Mouse (Mus musculus) regulatory T cell (primary cell): ENCODE data around the gene A830031A19Rik.

Experiments used
- in situ Hi-C: fragments of 300-600 bp; cut with MboI, MseI; formaldehyde crosslinking; loops from one replicate; pipeline ENCODE4 v1.15.1; 2025; ENCODE audit warnings: high pct_unique_total_duplicates

The A830031A19Rik gene

DNA sequence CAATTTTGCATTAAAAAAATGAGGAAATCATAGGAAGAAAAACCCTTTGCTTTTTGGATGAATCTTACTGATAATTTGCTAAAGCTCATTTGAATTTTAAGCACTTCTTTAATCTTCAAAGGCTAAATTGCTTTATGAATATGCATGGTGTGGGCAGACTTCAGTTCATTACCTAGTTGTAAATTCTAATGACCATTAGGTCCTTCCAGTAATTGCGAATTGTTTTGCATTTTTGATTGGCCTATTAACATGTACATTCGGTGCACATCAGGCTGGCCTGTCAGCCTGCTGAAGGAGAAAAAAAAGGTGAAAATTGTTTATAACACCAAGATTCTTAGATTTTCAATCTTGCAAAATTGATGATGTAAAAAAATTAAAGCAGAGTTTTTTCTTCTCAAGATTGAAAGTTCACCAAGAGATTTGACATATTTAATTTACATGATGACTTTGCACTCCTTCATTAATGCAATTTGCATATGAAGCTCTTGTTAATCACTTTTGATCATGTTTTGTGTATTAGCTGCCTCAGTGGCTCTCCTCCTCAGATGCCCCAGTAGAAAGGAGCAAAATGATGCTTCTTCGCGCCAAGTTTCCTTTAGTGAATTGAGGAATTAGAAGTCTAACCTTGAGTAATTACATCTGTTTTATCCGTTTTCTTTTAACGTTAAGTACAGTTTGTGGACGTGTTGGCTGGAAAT is 21.0 kb upstream of the A830031A19Rik start:
- in situ Hi-C loops = no loop called here

DNA sequence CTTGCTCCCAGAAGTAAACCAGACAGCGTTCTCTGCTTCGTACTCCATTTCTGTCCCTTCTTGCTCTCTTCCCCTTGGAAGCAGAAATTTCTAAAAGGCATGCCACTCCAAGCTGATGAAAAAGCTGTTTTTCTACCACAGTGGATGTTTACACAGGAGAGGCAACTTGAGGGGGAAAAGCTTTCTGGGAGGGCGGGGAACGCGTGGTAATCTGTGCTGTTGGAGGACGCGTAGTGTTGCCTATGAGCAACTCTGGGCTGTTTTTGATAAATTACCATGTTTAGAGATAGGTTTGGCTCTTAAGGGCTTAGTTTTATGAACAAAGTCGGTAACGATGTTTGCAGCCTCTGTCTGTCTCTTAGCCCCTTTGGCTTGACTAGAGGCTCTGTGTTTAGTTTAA is 20.4 kb upstream of the A830031A19Rik start:
- in situ Hi-C loops = no loop called here

DNA sequence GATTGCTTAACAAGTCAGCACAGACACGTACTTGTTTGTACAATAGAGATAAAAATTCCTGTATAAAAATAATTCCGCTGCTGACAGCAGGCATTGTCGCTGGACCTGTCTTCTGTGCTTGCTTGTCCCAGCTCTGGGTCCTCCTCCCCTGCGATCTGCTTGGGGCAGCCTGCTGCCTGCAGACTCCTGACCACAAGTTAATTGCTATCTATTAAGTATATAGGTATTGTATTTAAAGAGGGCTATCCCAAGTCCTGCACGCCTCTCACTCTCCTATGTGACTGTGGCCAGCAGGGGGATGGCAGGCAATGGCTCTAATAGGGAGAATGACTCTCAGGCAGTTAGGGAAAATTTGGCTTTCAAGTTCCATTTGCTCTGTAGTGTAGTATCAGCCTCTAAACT is 19.2 kb upstream of the A830031A19Rik start:
- in situ Hi-C loops = no loop called here

DNA sequence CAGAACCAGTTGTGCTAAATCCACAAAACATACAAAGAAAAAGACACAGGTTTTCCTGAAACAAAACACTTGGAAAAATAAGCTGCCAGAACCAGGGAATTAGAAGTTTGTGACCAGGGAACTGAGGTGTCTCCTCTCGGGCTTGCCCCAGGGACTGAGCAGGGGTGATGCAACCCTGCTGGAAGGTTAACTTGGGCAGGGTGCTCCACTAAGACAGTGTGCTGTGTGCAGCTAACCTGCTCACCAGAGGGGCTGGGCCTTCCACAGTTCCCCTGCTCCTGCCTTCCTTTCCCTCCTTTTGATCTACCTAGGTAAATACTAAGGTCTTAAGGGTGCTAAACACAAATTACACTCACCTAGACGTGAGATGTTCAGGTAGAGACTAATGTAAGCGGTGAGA is 17.8 kb upstream of the A830031A19Rik start:
- in situ Hi-C loops = no loop called here

DNA sequence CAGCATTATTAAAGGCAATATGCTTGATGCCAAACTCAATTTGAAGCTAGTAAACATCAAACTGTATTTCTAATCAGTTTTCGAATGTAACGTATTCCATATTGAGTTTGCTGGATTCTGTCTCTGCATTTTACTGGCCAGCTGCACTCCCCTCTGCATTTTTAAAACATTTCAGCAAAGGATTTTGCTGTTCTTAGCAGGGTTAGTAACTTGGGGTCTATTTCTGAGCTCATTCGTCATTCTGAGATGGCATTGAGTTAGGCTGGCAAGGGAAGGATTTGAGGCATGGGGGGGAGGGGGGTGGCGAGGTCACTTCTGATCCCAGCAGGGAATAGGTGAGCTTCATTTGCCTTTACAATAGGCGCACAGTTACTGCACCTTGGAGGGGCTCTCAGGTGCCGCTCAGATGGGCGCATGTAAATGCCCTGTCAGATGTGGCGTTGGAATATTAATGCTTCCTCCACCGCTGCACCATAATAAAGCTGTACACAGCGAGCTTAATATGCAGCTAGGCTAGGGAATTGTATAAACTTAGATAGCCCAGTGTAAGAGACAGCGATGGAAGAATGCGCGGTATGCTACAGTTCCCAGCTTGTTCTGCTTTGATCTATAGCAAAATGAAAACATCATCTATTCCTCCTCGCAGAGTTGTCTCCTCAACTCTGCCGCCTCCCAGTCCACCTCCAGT is 16.7 kb upstream of the A830031A19Rik start:
- in situ Hi-C loops = no loop called here

DNA sequence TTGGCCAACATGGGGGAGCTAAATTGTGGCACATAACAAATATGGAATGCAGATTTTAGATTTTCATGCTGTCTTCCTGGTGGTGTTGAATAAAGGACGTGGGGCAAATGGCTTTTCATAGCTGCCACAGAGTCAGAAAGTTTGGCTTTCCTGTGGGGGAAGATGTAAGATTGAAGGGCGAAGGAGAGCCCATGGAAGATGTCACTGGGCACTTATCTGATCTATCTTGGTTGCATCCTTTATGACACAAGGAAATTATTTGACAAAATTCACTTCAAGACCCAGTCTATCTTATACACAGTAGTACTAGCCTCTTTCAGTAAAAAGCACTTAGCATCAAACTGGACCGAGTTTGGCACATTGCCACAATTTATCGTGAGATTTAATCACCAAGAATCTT is 15.6 kb upstream of the A830031A19Rik start:
- in situ Hi-C loops = no loop called here

DNA sequence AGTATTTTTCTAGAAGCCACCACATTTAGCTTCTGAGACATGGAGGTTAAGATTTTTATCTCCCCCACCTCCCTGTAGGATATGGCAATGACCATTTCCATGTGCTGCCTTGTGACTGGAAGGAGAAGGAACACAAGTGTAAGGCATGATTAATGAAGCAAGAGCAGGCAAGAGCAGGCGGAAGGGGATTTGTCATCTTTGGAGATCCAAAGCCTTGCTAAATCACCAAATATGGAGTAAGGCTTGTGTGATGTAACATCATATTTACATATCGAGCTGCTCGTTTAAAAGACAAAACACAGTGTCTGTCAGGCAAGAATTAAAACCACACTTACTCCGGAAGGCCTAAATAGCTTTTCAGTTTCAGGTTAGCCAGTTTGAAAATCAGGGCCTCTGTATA is 12.2 kb upstream of the A830031A19Rik start:
- in situ Hi-C loops = no loop called here

DNA sequence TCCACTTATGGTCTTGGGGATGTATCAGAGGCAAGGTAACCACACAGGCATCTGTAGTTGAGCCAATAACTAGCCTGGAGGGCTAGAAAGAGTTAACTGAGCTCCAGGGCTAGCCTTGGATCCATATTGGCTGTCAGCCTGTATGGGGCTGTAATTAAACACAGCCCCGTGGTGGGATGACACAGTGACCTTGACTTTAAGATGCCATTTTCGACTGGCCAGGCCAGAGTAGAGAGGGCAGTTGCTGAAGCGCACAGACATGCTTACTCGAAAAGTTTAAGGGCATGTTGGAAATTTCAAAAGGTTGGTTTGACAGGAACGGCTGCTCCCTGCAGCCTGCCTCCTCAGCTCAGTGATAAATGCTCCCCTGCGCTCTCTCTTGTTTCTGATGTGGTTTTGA is 11.1 kb upstream of the A830031A19Rik start:
- in situ Hi-C loops = no loop called here

DNA sequence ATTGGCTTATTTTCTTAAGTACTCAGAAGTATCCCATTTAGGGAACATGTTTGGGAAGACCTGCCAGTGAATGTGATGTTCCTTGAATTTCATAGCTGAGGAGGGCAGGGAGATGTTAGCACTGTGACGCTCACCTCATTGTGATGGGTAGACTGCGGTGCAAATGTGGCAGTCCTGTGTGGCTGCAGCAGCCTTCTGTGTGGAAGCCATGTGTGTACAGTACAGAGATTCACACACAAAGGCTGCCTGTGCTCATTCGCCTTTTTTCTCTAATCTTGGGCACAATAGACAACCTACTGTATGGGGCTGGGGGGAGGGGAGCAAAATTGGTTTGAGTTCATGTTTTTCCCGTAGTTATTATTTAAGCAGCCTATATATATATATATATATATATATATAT is 9.7 kb upstream of the A830031A19Rik start:
- in situ Hi-C loops = no loop called here

DNA sequence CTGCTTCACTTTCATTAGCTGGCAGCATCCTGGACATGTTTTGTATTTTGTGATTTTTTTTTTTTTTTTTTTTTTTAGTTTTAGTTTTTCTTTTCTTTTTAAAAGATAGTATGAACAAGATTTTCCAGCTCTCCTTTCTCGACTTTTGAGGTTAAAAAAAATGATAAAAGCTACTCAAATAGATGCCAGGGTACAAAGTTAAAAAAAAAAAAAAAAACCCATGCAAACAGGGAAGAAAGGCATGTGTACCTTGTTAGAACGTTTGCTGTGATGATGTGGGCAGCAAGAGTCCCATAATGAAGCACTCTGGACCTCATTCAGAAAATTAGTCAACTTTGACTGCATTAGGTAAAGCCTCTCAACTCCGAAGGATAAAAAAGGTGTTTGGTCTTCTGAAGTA is 9.2 kb upstream of the A830031A19Rik start:
- in situ Hi-C loops = no loop called here

DNA sequence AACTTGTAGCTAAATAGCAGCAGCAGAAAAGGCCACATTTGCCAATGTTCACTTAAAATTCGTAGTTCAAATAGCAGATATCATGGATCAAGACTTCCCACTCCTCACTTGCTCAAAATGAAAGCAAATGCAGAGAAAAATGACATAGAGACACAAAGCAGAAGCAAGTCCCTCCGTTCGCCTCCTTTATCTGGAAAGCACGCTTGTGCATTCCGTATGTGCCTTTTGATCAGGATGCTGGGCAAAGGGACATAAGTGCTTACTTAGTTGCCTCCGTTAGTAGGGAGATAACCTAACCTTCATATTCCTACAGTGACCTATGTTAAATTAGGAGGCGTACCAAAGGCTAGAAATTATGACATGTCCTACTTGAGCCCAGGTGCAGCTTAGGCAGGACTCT is 8.6 kb upstream of the A830031A19Rik start:
- in situ Hi-C loops = no loop called here

DNA sequence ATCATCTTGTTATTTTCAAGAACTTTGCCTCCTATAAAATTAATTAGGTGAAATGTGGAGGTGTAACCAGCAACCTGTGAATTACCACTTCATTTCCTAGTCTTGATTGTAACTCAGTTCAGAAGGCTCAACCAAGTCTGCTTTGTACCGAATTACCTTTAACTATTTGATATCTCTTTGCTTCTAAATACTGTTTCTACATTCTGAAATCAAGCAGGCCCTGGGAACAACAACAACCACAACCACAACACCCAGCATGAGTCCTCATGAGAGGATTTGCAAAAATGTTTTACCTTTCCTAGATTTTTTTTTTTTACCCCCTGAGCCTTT is 8.2 kb upstream of the A830031A19Rik start:
- in situ Hi-C loops = no loop called here

DNA sequence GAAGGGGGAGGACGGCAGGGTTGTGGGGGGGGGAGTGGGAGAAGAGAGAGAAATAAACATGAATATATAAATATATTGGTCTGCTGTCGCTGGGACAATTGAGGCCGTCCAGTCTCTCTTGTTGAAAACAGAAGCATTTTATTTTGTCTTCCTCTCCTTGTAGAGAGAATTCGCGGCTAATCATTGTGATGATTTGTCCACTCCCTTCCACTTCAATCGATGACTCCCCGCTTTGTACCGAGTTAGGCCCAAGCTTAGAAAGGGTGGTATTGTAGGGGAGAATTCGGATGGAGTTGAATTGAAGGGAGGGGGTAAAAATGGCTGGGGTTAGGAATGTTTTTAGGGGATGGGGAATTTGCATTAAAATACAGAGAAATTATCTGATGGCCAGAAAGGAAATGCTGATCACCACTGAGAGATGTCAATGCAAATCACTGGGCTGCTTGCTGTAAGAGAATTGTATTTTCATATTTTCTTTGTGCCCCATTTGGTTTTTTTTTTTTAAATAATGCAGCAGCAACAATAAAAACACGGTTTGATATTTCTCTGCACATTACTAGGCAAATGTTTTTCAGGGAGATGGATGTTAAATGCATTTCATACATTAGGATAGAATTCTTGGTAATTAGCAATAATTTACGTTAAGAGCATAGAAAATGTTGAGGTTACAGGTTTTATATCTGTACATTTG is 7.7 kb upstream of the A830031A19Rik start:
- in situ Hi-C loops = no loop called here

DNA sequence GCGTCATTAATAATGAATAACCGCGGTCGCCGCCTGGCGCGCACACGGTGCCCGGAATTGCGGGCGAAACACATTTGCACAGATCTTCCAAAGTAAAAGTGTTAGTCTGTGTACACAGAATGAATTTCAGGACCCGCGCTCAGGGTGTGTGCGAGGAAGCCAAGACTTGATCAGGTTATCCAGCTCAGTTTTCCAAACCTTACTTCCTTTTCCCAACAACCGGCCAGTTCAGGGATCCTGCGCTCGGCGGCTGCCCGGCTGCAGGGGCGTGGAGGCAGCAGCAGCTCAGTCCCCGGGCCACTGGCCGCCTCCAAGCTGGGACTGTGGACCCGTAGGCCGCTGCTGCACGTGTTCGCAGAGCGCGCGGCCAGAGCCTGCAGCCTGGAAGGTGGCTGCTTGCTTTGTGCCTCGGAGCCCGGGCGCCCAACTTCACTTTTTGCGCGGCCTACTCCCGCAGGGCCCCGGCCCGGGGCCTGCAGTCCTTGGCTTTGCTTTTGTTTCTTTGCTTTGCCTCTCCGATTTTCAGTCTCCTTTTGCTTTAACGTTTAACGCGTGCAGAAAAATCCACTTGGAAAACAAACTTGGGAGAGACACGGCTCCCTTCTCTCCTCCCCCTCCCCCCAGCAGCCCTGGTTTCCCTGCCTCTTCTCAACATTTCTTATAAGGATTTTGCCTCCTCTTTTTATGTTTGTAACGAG is 7.0 kb upstream of the A830031A19Rik start:
- in situ Hi-C loops = no loop called here

DNA sequence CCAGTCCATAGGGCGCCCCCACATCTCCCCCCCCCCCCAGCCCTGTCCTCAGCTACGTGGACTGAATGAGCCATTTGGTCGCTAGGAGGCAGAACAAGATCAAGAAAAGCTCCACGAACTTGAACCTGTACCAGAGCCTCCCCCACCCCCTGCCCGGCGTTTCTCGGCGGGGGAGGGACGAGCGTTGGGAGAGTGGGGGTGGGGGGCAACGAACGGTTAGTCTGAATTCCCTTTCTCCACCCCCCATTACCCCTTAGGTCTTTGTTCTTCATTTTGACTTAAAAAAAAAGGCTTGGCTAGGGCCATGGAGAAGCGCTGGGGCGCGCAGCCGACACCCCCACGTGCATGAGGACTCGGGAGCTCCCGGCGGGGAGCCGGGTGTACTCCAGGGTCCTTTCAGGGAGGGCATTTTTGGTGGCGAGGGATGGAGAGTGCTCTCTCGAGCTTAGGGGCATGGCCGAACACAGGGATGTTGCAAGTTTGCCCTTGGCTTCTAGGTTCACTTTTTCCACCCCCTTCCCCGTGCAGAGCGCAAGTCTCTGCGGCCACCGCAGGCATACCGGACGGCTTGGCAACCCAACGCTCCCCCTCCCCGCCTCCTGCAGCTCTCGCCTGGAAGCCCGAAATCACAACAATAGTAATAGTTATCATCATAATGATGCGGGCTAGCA is 6.3 kb upstream of the A830031A19Rik start:
- in situ Hi-C loops = no loop called here

DNA sequence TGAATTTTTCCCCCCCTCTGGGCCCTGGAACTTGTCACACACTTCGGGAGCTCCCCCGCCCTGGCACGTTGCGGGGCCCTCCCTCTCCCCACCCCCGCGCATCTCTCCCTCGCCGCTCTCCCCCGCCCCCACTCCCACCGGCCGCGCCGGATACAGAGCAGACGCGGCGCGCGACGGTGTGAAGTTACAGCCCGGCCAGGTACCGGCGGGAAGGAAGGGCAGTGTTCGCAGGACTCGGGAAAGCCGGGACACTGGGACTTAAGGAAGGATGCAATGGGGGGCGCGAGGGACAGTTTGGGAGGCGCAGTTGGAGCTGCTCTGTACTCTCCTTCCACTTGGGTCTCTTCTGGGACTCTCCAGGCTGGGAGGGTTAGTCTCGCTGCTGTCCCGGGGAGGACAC is 5.7 kb upstream of the A830031A19Rik start:
- in situ Hi-C loops = no loop called here

DNA sequence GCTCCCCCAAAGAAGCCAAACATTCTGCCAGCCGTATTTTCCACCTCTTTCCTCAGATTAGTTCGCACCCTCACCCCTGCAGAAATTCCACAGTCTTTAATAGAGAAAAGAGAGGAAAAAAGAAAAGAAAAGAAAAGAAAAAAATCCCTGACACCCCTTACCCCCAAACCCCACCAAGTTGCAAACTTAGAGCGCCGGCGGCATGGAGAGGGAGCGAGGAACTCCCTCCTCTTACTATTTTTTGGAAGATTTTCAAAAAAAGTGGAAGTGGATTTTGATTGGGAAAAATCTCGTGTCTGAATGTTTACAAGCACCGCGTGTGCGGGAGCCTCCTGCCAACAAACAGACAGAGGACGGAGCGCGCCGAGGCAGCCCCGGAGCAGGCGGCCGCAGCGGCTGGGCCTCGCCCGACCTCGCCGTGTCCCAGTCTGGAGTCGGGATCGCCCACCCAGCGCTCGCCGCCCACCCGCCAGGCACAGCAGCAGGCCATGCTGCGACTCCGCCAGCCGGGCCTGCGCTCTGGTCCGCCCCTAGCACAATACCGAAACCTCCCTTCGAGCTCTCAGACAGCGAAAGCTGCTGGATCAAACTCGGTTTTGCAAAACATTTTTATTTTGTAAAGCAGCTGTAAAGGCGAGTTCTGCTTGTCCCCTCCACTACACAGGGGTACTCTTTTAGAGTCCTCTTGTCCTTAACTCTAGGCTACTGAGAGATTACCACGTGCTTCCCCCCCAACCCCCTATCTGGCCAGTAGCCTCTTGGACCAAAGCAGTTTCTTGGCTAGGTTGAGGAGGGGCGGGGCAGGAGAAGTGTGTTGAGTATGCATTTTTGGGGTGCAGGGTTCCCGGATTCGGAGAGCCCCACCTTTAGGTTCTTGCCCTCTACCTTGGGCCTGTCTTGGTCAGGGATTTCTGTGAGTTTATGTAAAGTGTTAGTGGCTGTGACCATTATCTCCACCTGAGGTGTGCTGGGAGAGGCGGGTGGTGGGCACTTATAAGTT is 4.8 kb upstream of the A830031A19Rik start:
- in situ Hi-C loops = no loop called here

DNA sequence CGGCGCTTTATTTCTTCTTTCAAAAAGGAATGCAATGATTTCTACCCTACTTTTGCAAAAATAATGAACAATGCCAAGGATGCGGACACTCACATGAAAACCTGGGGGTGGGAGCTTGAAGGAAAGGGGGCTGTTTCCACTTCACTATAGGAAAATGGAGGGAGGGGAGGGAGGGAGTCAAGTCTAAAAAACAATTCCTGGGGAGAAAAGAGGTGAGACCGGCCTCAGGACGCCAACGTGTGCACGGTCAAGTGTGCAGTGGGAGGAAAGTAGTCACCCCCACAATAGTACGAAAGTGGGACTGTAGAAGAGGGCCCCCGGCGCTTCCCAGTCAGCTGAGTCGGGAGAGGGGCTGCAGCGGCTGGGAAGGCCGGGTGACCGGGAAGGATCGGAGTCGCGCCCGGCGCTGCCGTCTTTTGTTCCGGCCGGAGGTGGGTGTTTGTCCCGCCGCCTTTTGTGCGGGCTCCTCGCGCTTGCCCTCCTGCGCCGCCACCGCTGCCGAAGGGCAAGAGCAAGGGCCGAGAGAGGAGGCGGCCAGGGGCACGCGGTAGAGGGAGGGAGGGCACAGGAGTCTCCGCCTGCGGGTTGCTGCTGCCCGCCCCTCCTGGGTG is 4.0 kb upstream of the A830031A19Rik start:
- in situ Hi-C loops = no loop called here

DNA sequence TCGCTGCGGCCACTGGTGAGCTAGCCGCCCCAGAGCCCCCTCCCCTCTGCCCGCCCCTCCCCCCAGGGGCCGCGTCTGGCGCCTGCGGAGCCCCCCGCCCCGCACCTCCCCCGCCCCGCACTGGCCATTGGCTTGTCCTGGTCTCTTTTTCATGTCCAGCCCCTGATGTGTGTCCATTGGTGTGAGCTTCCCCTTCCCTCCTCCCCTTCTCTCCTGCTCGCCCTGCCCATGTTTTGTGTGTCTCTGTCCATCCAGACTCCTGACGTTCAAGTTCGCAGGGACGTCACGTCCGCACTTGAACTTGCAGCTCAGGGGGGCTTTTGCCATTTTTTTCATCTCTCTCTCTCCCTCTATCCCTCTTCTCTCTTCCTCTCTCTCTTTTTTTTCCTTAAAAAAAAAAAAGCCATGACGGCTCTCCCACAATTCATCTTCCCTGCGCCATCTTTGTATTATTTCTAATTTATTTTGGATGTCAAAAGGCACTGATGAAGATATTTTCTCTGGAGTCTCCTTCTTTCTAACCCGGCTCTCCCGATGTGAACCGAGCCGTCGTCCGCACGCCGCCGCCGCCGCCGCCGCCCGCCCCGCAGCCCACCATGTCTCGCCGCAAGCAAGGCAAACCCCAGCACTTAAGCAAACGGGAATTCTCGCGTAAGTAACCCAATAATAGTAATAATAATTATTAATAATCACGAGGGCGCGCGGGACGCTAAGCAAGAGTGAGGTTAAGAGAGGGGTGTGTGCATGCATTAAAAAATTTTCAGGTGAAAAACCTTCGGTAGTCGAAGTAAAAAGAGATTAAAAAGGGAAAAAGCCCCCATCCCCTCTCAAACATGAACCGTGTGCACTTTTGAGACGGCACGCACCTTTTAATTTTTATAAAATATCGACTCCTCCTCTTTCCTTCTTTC is 3.2 kb upstream of the A830031A19Rik start, which contains the start of gene Bcl11a:
TSS of gene Bcl11a (plus strand) at position 262 of the 911 bp plus-strand sequence.
- in situ Hi-C loops = no loop called here
